Mouse (Mus musculus): ENCODE measurements around the gene Impg2.

The Impg2 gene

GRCm38 (mm10) chr16:56298836-56299235 is 94.7 kb downstream of the Impg2 start:
- DNase-seq (ENCODE audit: low read depth, low spot score): no peak

GRCm38 (mm10) chr16:56302996-56303395 is 98.9 kb downstream of the Impg2 start:
- no peak for DNase-seq (ENCODE audit: low read depth, low spot score)

GRCm38 (mm10) chr16:56304167-56304566 is 100.1 kb downstream of the Impg2 start:
- DNase-seq (ENCODE audit: low read depth, low spot score): no peak

GRCm38 (mm10) chr16:56307575-56307974 is 103.5 kb downstream of the Impg2 start:
- no peak for DNase-seq (ENCODE audit: low read depth, low spot score)

- peak; percentile 8 for DNase-seq (ENCODE audit: low read depth, low spot score)
Observed at GRCm38 (mm10) chr16:56311291-56311690, 107.2 kb downstream of the Impg2 start.

Data from telencephalon, adult 2 months (tissue).